Mouse (Mus musculus) left cerebral cortex, postnatal 14 days (tissue): ENCODE measurements around the gene Rnf220. TPM values are rescaled to one million over a fixed set of nuclear protein-coding genes. Genes with fewer than 3 reads are reported as not detected.

ENCODE experiments used
- DNase-seq, 2 experiments: peaks; one replicate each; pipeline ENCODE4 v3.0.0; 2021 to 2022; ENCODE audit warnings: low spot score in 2 of 2, mixed read lengths in 1 of 2
- intact Hi-C: fragments of 180-260 bp; cut with DNase I; formaldehyde crosslinking; loops from one replicate; pipeline ENCODE4 v1.15.1; 2025
- long read RNA-seq, 2 experiments: library from polyadenylated mRNA; stranded (forward); transcript quantifications; one replicate each; pipeline ENCODE4 v2.0.0; 2021
- total RNA-seq, 2 experiments: library from RNA; stranded (reverse); gene quantifications; 2 replicates each; pipeline ENCODE4 v1.2.3; 2021

Rnf220 gene
- 100 to 1,000 TPM; 138 to 151 TPM for total RNA-seq
- long read RNA-seq, experiment 1, transcript Rnf220-212 (11 exons, 1,949 nt), result minor isoform, 12 of 200 reads
- long read RNA-seq, experiment 1, transcript Rnf220-214 (3 exons, 728 nt), result major isoform, 16 of 200 reads
- long read RNA-seq, experiment 1, partial matches to known transcripts, result 8 of 200 reads
- long read RNA-seq, experiment 1, other reads (novel, unspliced or antisense), result 164 of 200 reads
- long read RNA-seq, experiment 2, transcript Rnf220-212 (11 exons, 1,949 nt), result major isoform, 9 of 151 reads
- long read RNA-seq, experiment 2, transcript Rnf220-214 (3 exons, 728 nt), result minor isoform, 7 of 151 reads
- long read RNA-seq, experiment 2, partial matches to known transcripts, result 8 of 151 reads
- long read RNA-seq, experiment 2, other reads (novel, unspliced or antisense), result 126 of 151 reads

- intact Hi-C loops, result loop anchor here (10.0 kb wide), 1 partner anchor 172 kb away; no protein-coding TSS in a partner anchor
- peak; percentile 44 to 76 for DNase-seq
Measured at GRCm38 (mm10) chr4:117496482-117497165, at the start of gene Rnf220. Rnf220 (minus strand) TSS chr4:117497052.

- intact Hi-C loops, result no loop called here
Measured at GRCm38 (mm10) chr4:117546616-117547015, 49.8 kb upstream of the Rnf220 start.

GRCm38 (mm10) chr4:117545448-117545847 is 48.6 kb upstream of the Rnf220 start:
- intact Hi-C loops, result no loop called here
- DNase-seq, result no peak

More at GRCm38 (mm10) chr4:117546616-117547015, 49.8 kb upstream of the Rnf220 start:
- DNase-seq, result no peak

- DNase-seq, result no peak
- intact Hi-C loops, result no loop called here
Measured at GRCm38 (mm10) chr4:117540571-117540970, 43.7 kb upstream of the Rnf220 start.

GRCm38 (mm10) chr4:117539329-117539980 is 42.6 kb upstream of the Rnf220 start:
- DNase-seq, result no peak
- intact Hi-C loops, result no loop called here

- intact Hi-C loops, result no loop called here
- no peak for DNase-seq
Measured at GRCm38 (mm10) chr4:117537002-117537401, 40.1 kb upstream of the Rnf220 start.

- DNase-seq, result no peak
- intact Hi-C loops, result no loop called here
Measured at GRCm38 (mm10) chr4:117535496-117536200, 38.8 kb upstream of the Rnf220 start.

- intact Hi-C loops, result no loop called here
- no peak for DNase-seq
Measured at GRCm38 (mm10) chr4:117529843-117530242, 33.0 kb upstream of the Rnf220 start.

- intact Hi-C loops, result loop anchor here (1.0 kb wide), 1 partner anchor 205 kb away; no protein-coding TSS in a partner anchor
- peak in 1 of 2 experiments; percentile 33 for DNase-seq
Measured at GRCm38 (mm10) chr4:117527952-117528351, 31.1 kb upstream of the Rnf220 start.

GRCm38 (mm10) chr4:117527116-117527899 is 30.5 kb upstream of the Rnf220 start:
- DNase-seq, result no peak
- intact Hi-C loops, result no loop called here

GRCm38 (mm10) chr4:117525990-117526389 is 29.1 kb upstream of the Rnf220 start:
- DNase-seq, result no peak
- intact Hi-C loops, result no loop called here

GRCm38 (mm10) chr4:117521350-117521749 is 24.5 kb upstream of the Rnf220 start:
- intact Hi-C loops, result no loop called here
- DNase-seq, result no peak

- DNase-seq, result no peak
- intact Hi-C loops, result no loop called here
Measured at GRCm38 (mm10) chr4:117518246-117518645, 21.4 kb upstream of the Rnf220 start.

GRCm38 (mm10) chr4:117499043-117499442 is 2.2 kb upstream of the Rnf220 start:
- no peak for DNase-seq
- intact Hi-C loops, result loop anchor here (10.0 kb wide), 1 partner anchor 174 kb away; no protein-coding TSS in a partner anchor

- no peak for DNase-seq
- intact Hi-C loops, result loop anchor here (10.0 kb wide), 1 partner anchor 171 kb away; no protein-coding TSS in a partner anchor
Measured at GRCm38 (mm10) chr4:117495869-117496401, 917 bp downstream of the Rnf220 start.

- intact Hi-C loops, result loop anchor here (10.0 kb wide), 1 partner anchor 170 kb away; no protein-coding TSS in a partner anchor
- no peak for DNase-seq
Measured at GRCm38 (mm10) chr4:117494911-117495501, 1.8 kb downstream of the Rnf220 start.

- no peak for DNase-seq
- intact Hi-C loops, result loop anchor here (10.0 kb wide), 1 partner anchor 169 kb away; no protein-coding TSS in a partner anchor
Measured at GRCm38 (mm10) chr4:117493905-117494851, 2.7 kb downstream of the Rnf220 start.
